Mouse (Mus musculus): ENCODE data around the gene Nkd2.

GRCm38 (mm10) chr13:73835791-73836190 is 11.6 kb downstream of the Nkd2 start:
- TF ChIP-seq CTCF (IDR thresholded peaks at IDR 0.05; ENCODE audit: borderline replicate concordance, extremely low read depth, insufficient read depth, insufficient read length) (no peak), POLR2A (IDR thresholded peaks at IDR 0.05; ENCODE audit: borderline replicate concordance, extremely low read depth, insufficient read depth, insufficient read length, poor library complexity, severe bottlenecking) (no peak)
